Mouse (Mus musculus): ENCODE measurements around the gene Serpine1. TPM values are rescaled to one million over a fixed set of nuclear protein-coding genes. Genes with fewer than 3 reads are reported as not detected.

Serpine1 gene
- polyA plus RNA-seq, 1 experiment from 2014 or later: 1.1 TPM

DNA sequence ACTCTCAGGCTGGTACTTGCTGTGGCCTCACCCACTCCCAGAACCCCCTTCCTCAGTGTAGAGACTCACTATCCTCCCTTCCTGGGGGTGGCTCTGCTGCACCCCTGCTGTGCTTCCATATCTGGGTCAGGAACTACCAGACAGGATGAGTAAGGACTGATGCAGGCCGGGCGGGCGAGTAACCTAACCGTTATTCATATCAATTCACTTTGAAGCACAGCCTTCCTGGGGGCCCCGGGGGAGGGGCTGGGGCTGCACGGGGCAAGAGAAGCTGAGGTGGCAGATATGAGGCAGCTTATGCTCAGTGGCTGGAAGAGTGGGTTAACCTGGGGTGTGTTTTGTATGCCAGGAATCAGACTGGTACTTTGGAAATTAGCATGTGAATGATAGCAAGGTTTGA, 13.0 kb upstream of the Serpine1 start:
- Histone ChIP-seq H3K4me3 (ENCODE audit: low read length) (no peak overlapping the region), H3K9ac (ENCODE audit: low read length) (no peak overlapping the region), H3K4me1 (ENCODE audit: control insufficient read depth, insufficient read depth, low read length) (peaks cover 2% of the 10 kb centered on the region), H3K27ac (ENCODE audit: low read length) (no peak overlapping the region), H3K27me3 (ENCODE audit: control insufficient read depth, insufficient read depth, low read length) (no peaks in the 10 kb centered on the region), H3K36me3 (ENCODE audit: control insufficient read depth, insufficient read depth) (no peaks in the 10 kb centered on the region), H3K4me2 (ENCODE audit: low read depth, low read length) (no peak overlapping the region), H3K9me3 (replicated peaks; ENCODE audit: control insufficient read depth, low read length) (no peaks in the 10 kb centered on the region)
- no peak for ATAC-seq (replicated peaks; ENCODE audit: extremely low read depth, insufficient read depth, low FRiP score)
- 58% methylated on average over 6 of the region's 6 CpGs for WGBS

GRCm38 (mm10) chr5:137083051-137083450, 11.0 kb upstream of the Serpine1 start:
- no peaks in the 10 kb centered on the region for H3K9me3 ChIP-seq (replicated peaks; ENCODE audit: control insufficient read depth, low read length)
- no peak overlapping the region for H3K27ac ChIP-seq (ENCODE audit: low read length)
- WGBS: 81% methylated on average over 4 of the region's 4 CpGs
- no peak overlapping the region for H3K4me2 ChIP-seq (ENCODE audit: low read depth, low read length)
- no peak overlapping the region for H3K4me3 ChIP-seq (ENCODE audit: low read length)
- no peaks in the 10 kb centered on the region for H3K36me3 ChIP-seq (ENCODE audit: control insufficient read depth, insufficient read depth)
- no peak overlapping the region for H3K9ac ChIP-seq (ENCODE audit: low read length)
- ATAC-seq (replicated peaks; ENCODE audit: extremely low read depth, insufficient read depth, low FRiP score): no peak
- peaks cover 19% of the 10 kb centered on the region for H3K4me1 ChIP-seq (ENCODE audit: control insufficient read depth, insufficient read depth, low read length)
- H3K27me3 ChIP-seq (ENCODE audit: control insufficient read depth, insufficient read depth, low read length): no peaks in the 10 kb centered on the region

DNA sequence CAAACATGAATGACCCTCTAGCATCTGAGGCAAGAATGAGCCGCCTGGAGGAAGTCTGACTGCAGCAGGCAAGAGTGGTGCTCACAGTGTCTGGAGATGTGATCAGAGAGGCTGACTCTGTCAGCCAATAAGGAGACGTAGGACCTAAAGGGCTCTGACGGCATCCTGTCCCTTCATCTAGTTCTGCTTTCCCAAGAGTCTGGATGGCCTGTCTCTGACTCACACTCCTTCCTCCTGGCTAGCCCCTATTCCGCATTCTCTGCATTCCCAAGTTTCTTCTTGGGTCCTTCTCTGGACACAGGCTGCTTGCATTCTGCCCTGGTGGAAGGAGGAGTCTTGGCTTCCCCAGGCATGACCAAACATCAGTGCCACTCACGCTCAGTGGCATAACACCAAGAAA, 7.8 kb upstream of the Serpine1 start:
- Histone ChIP-seq H3K9ac (ENCODE audit: low read length) (no peak overlapping the region), H3K36me3 (ENCODE audit: control insufficient read depth, insufficient read depth) (no peaks in the 10 kb centered on the region), H3K27me3 (ENCODE audit: control insufficient read depth, insufficient read depth, low read length) (no peaks in the 10 kb centered on the region), H3K4me3 (ENCODE audit: low read length) (no peak overlapping the region), H3K9me3 (replicated peaks; ENCODE audit: control insufficient read depth, low read length) (no peaks in the 10 kb centered on the region), H3K4me2 (ENCODE audit: low read depth, low read length) (no peak overlapping the region), H3K4me1 (ENCODE audit: control insufficient read depth, insufficient read depth, low read length) (peaks cover 41% of the 10 kb centered on the region), H3K27ac (ENCODE audit: low read length) (peak overlapping the region; percentile 58)
- 37% methylated on average over 5 of the region's 5 CpGs for WGBS
- ATAC-seq (replicated peaks; ENCODE audit: extremely low read depth, insufficient read depth, low FRiP score): peak; percentile 41

- 0 out of 2 replicates have a peak overlapping the region, but pooled peaks have one; percentile 5 for H3K9ac ChIP-seq (ENCODE audit: low read length)
- no peaks in the 10 kb centered on the region for H3K27me3 ChIP-seq (ENCODE audit: control insufficient read depth, insufficient read depth, low read length)
- no peaks in the 10 kb centered on the region for H3K9me3 ChIP-seq (replicated peaks; ENCODE audit: control insufficient read depth, low read length)
- H3K4me2 ChIP-seq (ENCODE audit: low read depth, low read length): no peak overlapping the region
- H3K4me3 ChIP-seq (ENCODE audit: low read length): no peak overlapping the region
- peaks cover 48% of the 10 kb centered on the region for H3K4me1 ChIP-seq (ENCODE audit: control insufficient read depth, insufficient read depth, low read length)
- no peak for ATAC-seq (replicated peaks; ENCODE audit: extremely low read depth, insufficient read depth, low FRiP score)
- peak overlapping the region; percentile 79 for H3K27ac ChIP-seq (ENCODE audit: low read length)
- WGBS: 13% methylated on average over 6 of the region's 6 CpGs
- no peaks in the 10 kb centered on the region for H3K36me3 ChIP-seq (ENCODE audit: control insufficient read depth, insufficient read depth)
Measured at GRCm38 (mm10) chr5:137078616-137079015, 6.5 kb upstream of the Serpine1 start.

GRCm38 (mm10) chr5:137078041-137078440, 6.0 kb upstream of the Serpine1 start:
- Histone ChIP-seq H3K36me3 (ENCODE audit: control insufficient read depth, insufficient read depth) (no peaks in the 10 kb centered on the region), H3K27ac (ENCODE audit: low read length) (peak overlapping the region; percentile 79), H3K9ac (ENCODE audit: low read length) (0 out of 2 replicates have a peak overlapping the region, but pooled peaks have one; percentile 5), H3K4me2 (ENCODE audit: low read depth, low read length) (no peak overlapping the region), H3K9me3 (replicated peaks; ENCODE audit: control insufficient read depth, low read length) (no peaks in the 10 kb centered on the region), H3K27me3 (ENCODE audit: control insufficient read depth, insufficient read depth, low read length) (no peaks in the 10 kb centered on the region), H3K4me1 (ENCODE audit: control insufficient read depth, insufficient read depth, low read length) (peaks cover 49% of the 10 kb centered on the region), H3K4me3 (ENCODE audit: low read length) (no peak overlapping the region)
- 77% methylated on average over 14 of the region's 14 CpGs for WGBS
- ATAC-seq (replicated peaks; ENCODE audit: extremely low read depth, insufficient read depth, low FRiP score): no peak

DNA sequence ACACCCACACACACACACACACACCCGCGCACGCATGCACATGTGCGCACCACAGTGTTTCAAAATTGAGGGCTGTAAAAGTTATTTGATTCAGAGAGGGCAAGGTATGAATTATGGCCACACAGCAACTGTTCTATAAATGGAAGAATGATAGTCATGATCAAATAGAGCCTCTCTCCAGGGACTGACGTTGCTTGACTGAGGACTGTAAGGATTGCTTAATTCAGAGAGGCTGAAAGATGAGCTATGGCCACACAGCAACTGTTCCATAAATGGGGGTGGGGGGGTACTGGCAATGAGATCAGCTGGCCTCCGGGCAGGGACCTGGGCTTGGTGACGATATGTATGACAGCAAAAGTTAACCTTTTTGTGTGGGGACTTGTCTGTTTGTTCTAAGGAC, 5.1 kb upstream of the Serpine1 start:
- Histone ChIP-seq H3K9ac (ENCODE audit: low read length) (no peak overlapping the region), H3K9me3 (replicated peaks; ENCODE audit: control insufficient read depth, low read length) (no peaks in the 10 kb centered on the region), H3K4me3 (ENCODE audit: low read length) (no peak overlapping the region), H3K36me3 (ENCODE audit: control insufficient read depth, insufficient read depth) (no peaks in the 10 kb centered on the region), H3K27ac (ENCODE audit: low read length) (peak overlapping the region; percentile 94), H3K4me1 (ENCODE audit: control insufficient read depth, insufficient read depth, low read length) (peaks cover 58% of the 10 kb centered on the region), H3K4me2 (ENCODE audit: low read depth, low read length) (no peak overlapping the region), H3K27me3 (ENCODE audit: control insufficient read depth, insufficient read depth, low read length) (no peaks in the 10 kb centered on the region)
- ATAC-seq (replicated peaks; ENCODE audit: extremely low read depth, insufficient read depth, low FRiP score): no peak
- 76% methylated on average over 7 of the region's 7 CpGs for WGBS

- H3K4me2 ChIP-seq (ENCODE audit: low read depth, low read length): peak overlapping the region; percentile 28; the same call in 1 of the 2 replicates
Measured at GRCm38 (mm10) chr5:137076191-137076930, 4.3 kb upstream of the Serpine1 start.

DNA sequence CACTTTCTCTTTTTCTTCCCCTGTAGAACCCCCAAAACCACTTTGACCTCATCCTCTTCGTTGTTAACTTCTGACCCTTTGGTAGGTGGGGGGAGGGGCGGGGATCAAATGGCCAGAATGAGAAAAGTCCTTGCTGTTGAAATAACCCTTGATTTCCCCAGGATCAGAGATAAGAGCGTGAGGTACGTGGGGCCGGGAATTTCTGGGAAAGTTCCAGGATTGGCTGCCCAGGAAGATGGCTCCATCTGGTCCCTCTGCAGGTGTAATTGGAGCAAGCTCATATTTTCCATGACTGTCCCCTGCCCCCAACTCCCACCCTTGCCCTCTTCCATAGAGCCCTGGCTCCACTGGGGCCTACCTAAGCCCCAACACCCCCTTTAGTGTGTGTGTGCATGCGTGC, 3.7 kb upstream of the Serpine1 start:
- H3K36me3 ChIP-seq (ENCODE audit: control insufficient read depth, insufficient read depth): no peaks in the 10 kb centered on the region
- no peaks in the 10 kb centered on the region for H3K9me3 ChIP-seq (replicated peaks; ENCODE audit: control insufficient read depth, low read length)
- H3K4me1 ChIP-seq (ENCODE audit: control insufficient read depth, insufficient read depth, low read length): peaks cover 67% of the 10 kb centered on the region
- H3K27ac ChIP-seq (ENCODE audit: low read length): peak overlapping the region; percentile 94
- 0 out of 2 replicates have a peak overlapping the region, but pooled peaks have one; percentile 23 for H3K9ac ChIP-seq (ENCODE audit: low read length)
- 43% methylated on average over 6 of the region's 6 CpGs for WGBS
- H3K27me3 ChIP-seq (ENCODE audit: control insufficient read depth, insufficient read depth, low read length): no peaks in the 10 kb centered on the region
- ATAC-seq (replicated peaks; ENCODE audit: extremely low read depth, insufficient read depth, low FRiP score): no peak
- no peak overlapping the region for H3K4me2 ChIP-seq (ENCODE audit: low read depth, low read length)
- no peak overlapping the region for H3K4me3 ChIP-seq (ENCODE audit: low read length)

More at GRCm38 (mm10) chr5:137076191-137076930, 4.3 kb upstream of the Serpine1 start:
- WGBS: 14% methylated on average over 11 of the region's 12 CpGs
- peaks cover 65% of the 10 kb centered on the region for H3K4me1 ChIP-seq (ENCODE audit: control insufficient read depth, insufficient read depth, low read length)
- no peak overlapping the region for H3K4me3 ChIP-seq (ENCODE audit: low read length)
- no peaks in the 10 kb centered on the region for H3K9me3 ChIP-seq (replicated peaks; ENCODE audit: control insufficient read depth, low read length)
- peak overlapping the region; percentile 66 for H3K9ac ChIP-seq (ENCODE audit: low read length)
- H3K27ac ChIP-seq (ENCODE audit: low read length): peak overlapping the region; percentile 94
- no peaks in the 10 kb centered on the region for H3K36me3 ChIP-seq (ENCODE audit: control insufficient read depth, insufficient read depth)
- H3K27me3 ChIP-seq (ENCODE audit: control insufficient read depth, insufficient read depth, low read length): no peaks in the 10 kb centered on the region
- peak; percentile 70 for ATAC-seq (replicated peaks; ENCODE audit: extremely low read depth, insufficient read depth, low FRiP score)

- Histone ChIP-seq H3K4me3 (ENCODE audit: low read length) (no peak overlapping the region), H3K27me3 (ENCODE audit: control insufficient read depth, insufficient read depth, low read length) (no peaks in the 10 kb centered on the region), H3K9me3 (replicated peaks; ENCODE audit: control insufficient read depth, low read length) (no peaks in the 10 kb centered on the region), H3K4me2 (ENCODE audit: low read depth, low read length) (no peak overlapping the region), H3K9ac (ENCODE audit: low read length) (peak overlapping the region; percentile 5; the same call in 1 of the 2 replicates), H3K4me1 (ENCODE audit: control insufficient read depth, insufficient read depth, low read length) (peaks cover 59% of the 10 kb centered on the region), H3K36me3 (ENCODE audit: control insufficient read depth, insufficient read depth) (no peaks in the 10 kb centered on the region), H3K27ac (ENCODE audit: low read length) (no peak overlapping the region)
- whole genome bisulfite sequencing: 44% methylated on average over 6 of the region's 6 CpGs
- no peak for ATAC-seq (replicated peaks; ENCODE audit: extremely low read depth, insufficient read depth, low FRiP score)
Measured at GRCm38 (mm10) chr5:137074191-137074651, 2.2 kb upstream of the Serpine1 start.

All from heart, embryonic 16.5 days (tissue).